Mouse (Mus musculus) stomach, embryonic 16.5 days (tissue): Measurements from ENCODE around the gene Gm10439. TPM values are rescaled to one million over a fixed set of nuclear protein-coding genes. Genes with fewer than 3 reads are reported as not detected.
"Not testable (repeated sequence)": the region's sequence is repeated elsewhere in the genome, so short reads cannot be mapped to it uniquely, and the experiment has no call there.

Experiments used
- ATAC-seq: fragments of 200-750 bp; cut with Nextera tagmentation; 2 replicates; pipeline ENCODE4 v1.8.0; 2017; ENCODE audit warnings: moderate number of reproducible peaks, moderate TSS enrichment; ENCODE audit not compliant: insufficient read depth, low FRiP score
- H3K27ac ChIP-seq: fragments of 300-500 bp; sonication (generic); 2 replicates; pipeline ENCODE4 v1.5.1; 2014; ENCODE audit warnings: low read length
- H3K27me3 ChIP-seq: fragments of 300-500 bp; sonication (generic); 2 replicates; pipeline ENCODE4 v1.6.1; 2014; ENCODE audit warnings: low read length, control low read depth, mixed read lengths; ENCODE audit not compliant: control insufficient read depth, insufficient read depth
- H3K36me3 ChIP-seq: fragments of 300-500 bp; sonication (generic); 2 replicates; pipeline ENCODE4 v1.6.1; 2014; ENCODE audit warnings: low read length; ENCODE audit not compliant: control insufficient read depth, insufficient read depth
- H3K4me1 ChIP-seq: fragments of 300-500 bp; sonication (generic); 2 replicates; pipeline ENCODE4 v1.6.1; 2014; ENCODE audit warnings: low read length, control low read depth, mixed read lengths; ENCODE audit not compliant: control insufficient read depth, insufficient read depth
- H3K4me2 ChIP-seq: fragments of 300-500 bp; sonication (generic); 2 replicates; pipeline ENCODE4 v1.6.1; 2014; ENCODE audit warnings: low read depth, low read length, mixed read lengths
- H3K4me3 ChIP-seq: fragments of 300-500 bp; sonication (generic); replicated peaks from 2 replicates; pipeline ENCODE4 v1.5.1; 2014; ENCODE audit warnings: mild to moderate bottlenecking, low read length
- H3K9ac ChIP-seq: fragments of 300-500 bp; sonication (generic); 2 replicates; pipeline ENCODE4 v1.6.1; 2014; ENCODE audit warnings: low read length
- H3K9me3 ChIP-seq: fragments of 300-500 bp; sonication (generic); replicated peaks from 2 replicates; pipeline ENCODE4 v1.6.1; 2016; ENCODE audit warnings: low read length, control low read depth; ENCODE audit not compliant: control insufficient read depth
- WGBS: fragments of 180-500 bp; shearing (Covaris S2); extraction: QIAGEN DNeasy Blood & Tissue Kit; methylation state at CpG from one replicate; pipeline ENCODE4 v1.1.7; 2014; 5-methylcytosine and 5-hydroxymethylcytosine counted together
- polyA plus RNA-seq: library from polyadenylated mRNA; unstranded; fragments of >200 nt; fragmentation: Nextera tagmentation; extraction: Ambion mirVana; gene quantifications from 2 replicates; pipeline ENCODE4 v1.2.1, GENCODE M21; 2015

Gene Gm10439
- polyA plus RNA-seq, result not detected in 2 replicates

- not testable (repeated sequence) for H3K9ac ChIP-seq, H3K4me2 ChIP-seq, H3K4me3 ChIP-seq, H3K27me3 ChIP-seq, H3K4me1 ChIP-seq, H3K9me3 ChIP-seq, ATAC-seq, H3K27ac ChIP-seq, H3K36me3 ChIP-seq
- WGBS, result no CpG with 5 or more reads among the region's 6 CpGs
Observed at GRCm38 (mm10) chrX:149594270-149594669, at the start of gene Gm10439. Gm10439 (plus strand) TSS chrX:149594570.

Other genes starting within 250 kb of the Gm10439 start
- not detected in 2 replicates for gene Gm15085, start 147.0 kb upstream of the Gm10439 start, polyA plus RNA-seq
- gene Gm15097, start 189.9 kb downstream of the Gm10439 start, polyA plus RNA-seq, result not detected in 2 replicates